Mouse (Mus musculus): Measurements from ENCODE around the gene Klhl32.

Klhl32 gene

GRCm38 (mm10) chr4:24630430-24630829, 220.5 kb downstream of the Klhl32 start:
- DNase-seq (ENCODE audit: low read depth, low spot score) = no peak

- no peak for DNase-seq (ENCODE audit: low read depth, low spot score)
These were observed 223.1 kb downstream of the Klhl32 start for GRCm38 (mm10) chr4:24627871-24628270.

- no peak for DNase-seq (ENCODE audit: low read depth, low spot score)
These were observed 224.2 kb downstream of the Klhl32 start for GRCm38 (mm10) chr4:24626686-24627085.

GRCm38 (mm10) chr4:24625951-24626584, 224.9 kb downstream of the Klhl32 start:
- no peak for DNase-seq (ENCODE audit: low read depth, low spot score)

GRCm38 (mm10) chr4:24621422-24622187, 229.3 kb downstream of the Klhl32 start:
- no peak for DNase-seq (ENCODE audit: low read depth, low spot score)

GRCm38 (mm10) chr4:24620440-24620839, 230.5 kb downstream of the Klhl32 start:
- DNase-seq (ENCODE audit: low read depth, low spot score) = peak; percentile 53

- DNase-seq (ENCODE audit: low read depth, low spot score) = no peak
These were observed 230.9 kb downstream of the Klhl32 start for GRCm38 (mm10) chr4:24620005-24620404.

- no peak for DNase-seq (ENCODE audit: low read depth, low spot score)
These were observed 241.4 kb downstream of the Klhl32 start for GRCm38 (mm10) chr4:24609564-24609963.

GRCm38 (mm10) chr4:24609085-24609484, 241.8 kb downstream of the Klhl32 start:
- DNase-seq (ENCODE audit: low read depth, low spot score) = no peak

- no peak for DNase-seq (ENCODE audit: low read depth, low spot score)
These were observed 249.2 kb downstream of the Klhl32 start for GRCm38 (mm10) chr4:24601711-24602110.

- DNase-seq (ENCODE audit: low read depth, low spot score) = no peak
These were observed 252.3 kb downstream of the Klhl32 start for GRCm38 (mm10) chr4:24598637-24599036.

- DNase-seq (ENCODE audit: low read depth, low spot score) = peak; percentile 23
These were observed 253.8 kb downstream of the Klhl32 start for GRCm38 (mm10) chr4:24596942-24597611.

GRCm38 (mm10) chr4:24594824-24595223, 256.1 kb downstream of the Klhl32 start:
- no peak for DNase-seq (ENCODE audit: low read depth, low spot score)

- no peak for DNase-seq (ENCODE audit: low read depth, low spot score)
These were observed 266.9 kb downstream of the Klhl32 start for GRCm38 (mm10) chr4:24583997-24584396.

- no peak for DNase-seq (ENCODE audit: low read depth, low spot score)
These were observed 268.6 kb downstream of the Klhl32 start for GRCm38 (mm10) chr4:24582295-24582694.

- no peak for DNase-seq (ENCODE audit: low read depth, low spot score)
These were observed 273.3 kb downstream of the Klhl32 start for GRCm38 (mm10) chr4:24577594-24577993.

- peak; percentile 83 for DNase-seq (ENCODE audit: low read depth, low spot score)
These were observed 276.6 kb downstream of the Klhl32 start for GRCm38 (mm10) chr4:24574276-24574675.

- DNase-seq (ENCODE audit: low read depth, low spot score) = no peak
These were observed 281.9 kb downstream of the Klhl32 start for GRCm38 (mm10) chr4:24568989-24569556.

GRCm38 (mm10) chr4:24568026-24568425, 282.9 kb downstream of the Klhl32 start:
- DNase-seq (ENCODE audit: low read depth, low spot score) = no peak
